Mouse (Mus musculus) limb, embryonic 11.5 days (tissue): ENCODE measurements around the gene Depdc7. TPM values are rescaled to one million over a fixed set of nuclear protein-coding genes. Genes with fewer than 3 reads are reported as not detected.
A peak's percentile ranks its signal among the peaks of the same experiment; 100 is the strongest.

Experiments used
- ATAC-seq: fragments of 200-750 bp; cut with Nextera tagmentation; 2 replicates; pipeline ENCODE4 v1.8.0; 2017; ENCODE audit warnings: low read depth; ENCODE audit not compliant: insufficient number of reproducible peaks, low FRiP score, low TSS enrichment
- DNase-seq: peaks from one replicate; pipeline ENCODE4 v3.0.0-alpha.2; 2015; ENCODE audit warnings: low spot score
- H3K27ac ChIP-seq: fragments of 300-500 bp; sonication (generic); replicated peaks from 2 replicates; pipeline ENCODE4 v1.5.1; 2014; ENCODE audit warnings: low read depth, mild to moderate bottlenecking, low read length
- H3K27me3 ChIP-seq: fragments of 300-500 bp; sonication (generic); 2 replicates; pipeline ENCODE4 v1.6.1; 2014; ENCODE audit warnings: mild to moderate bottlenecking, low read length, mixed read lengths; ENCODE audit not compliant: control insufficient read depth, insufficient read depth
- H3K36me3 ChIP-seq: fragments of 300-500 bp; sonication (generic); 2 replicates; pipeline ENCODE4 v1.6.1; 2014; ENCODE audit warnings: mild to moderate bottlenecking, low read length, moderate library complexity, mixed read lengths; ENCODE audit not compliant: control insufficient read depth, insufficient read depth
- H3K4me1 ChIP-seq: fragments of 300-500 bp; sonication (generic); 2 replicates; pipeline ENCODE4 v1.6.1; 2014; ENCODE audit warnings: low read length, mixed read lengths; ENCODE audit not compliant: control insufficient read depth, insufficient read depth
- H3K4me2 ChIP-seq: fragments of 300-500 bp; sonication (generic); 2 replicates; pipeline ENCODE4 v1.6.1; 2014; ENCODE audit warnings: low read depth, mild to moderate bottlenecking, moderate library complexity; ENCODE audit not compliant: severe bottlenecking
- H3K4me3 ChIP-seq: fragments of 300-500 bp; sonication (generic); 2 replicates; pipeline ENCODE4 v1.5.1; 2014; ENCODE audit warnings: low read depth, low read length
- H3K9ac ChIP-seq: fragments of 300-500 bp; sonication (generic); 2 replicates; pipeline ENCODE4 v1.6.1; 2014; ENCODE audit warnings: mild to moderate bottlenecking, low read length
- H3K9me3 ChIP-seq: fragments of 300-500 bp; sonication (generic); 2 replicates; pipeline ENCODE4 v1.6.1; 2016; ENCODE audit warnings: low read length; ENCODE audit not compliant: control insufficient read depth
- WGBS: fragments of 180-500 bp; shearing (Covaris S2); extraction: QIAGEN DNeasy Blood & Tissue Kit; methylation state at CpG from one replicate; pipeline ENCODE4 v1.1.7; 2014; 5-methylcytosine and 5-hydroxymethylcytosine counted together
- polyA plus RNA-seq: library from polyadenylated mRNA; unstranded; fragments of >200 nt; fragmentation: Nextera tagmentation; extraction: Ambion mirVana; gene quantifications from 2 replicates; pipeline ENCODE4 v1.2.1, GENCODE M21; 2014

Depdc7 gene
- polyA plus RNA-seq, 1 experiment from 2014 or later, result 4.9 TPM

DNA sequence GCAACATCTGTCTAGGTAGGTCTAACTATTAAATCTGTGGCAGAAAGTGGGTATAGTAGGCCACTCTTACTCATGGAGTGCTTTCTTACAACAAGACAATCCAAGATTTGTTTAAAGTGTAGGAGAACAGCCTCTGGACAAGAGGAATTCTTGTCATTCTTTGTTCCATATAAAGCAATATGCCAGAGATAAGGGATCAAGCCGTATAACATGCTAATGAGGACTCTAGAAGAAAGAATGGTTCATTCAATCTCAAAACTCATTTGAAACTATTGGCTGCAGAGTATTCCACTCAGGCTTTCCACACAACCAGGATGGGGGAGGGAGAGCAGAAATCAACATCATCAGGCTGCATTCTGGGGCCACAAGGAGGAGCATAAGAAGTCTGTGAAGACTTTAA is 15.3 kb downstream of the Depdc7 start:
- Histone ChIP-seq H3K27me3 (no peaks in the 10 kb centered on the region), H3K9ac (no peak overlapping the region), H3K36me3 (no peaks in the 10 kb centered on the region), H3K4me1 (no peaks in the 10 kb centered on the region), H3K9me3 (no peaks in the 10 kb centered on the region), H3K4me3 (no peak overlapping the region), H3K4me2 (no peak overlapping the region), H3K27ac (no peak overlapping the region)
- DNase-seq (no peak), ATAC-seq (no peak)
- 91% methylated on average over 1 of the region's 1 CpGs for WGBS

DNA sequence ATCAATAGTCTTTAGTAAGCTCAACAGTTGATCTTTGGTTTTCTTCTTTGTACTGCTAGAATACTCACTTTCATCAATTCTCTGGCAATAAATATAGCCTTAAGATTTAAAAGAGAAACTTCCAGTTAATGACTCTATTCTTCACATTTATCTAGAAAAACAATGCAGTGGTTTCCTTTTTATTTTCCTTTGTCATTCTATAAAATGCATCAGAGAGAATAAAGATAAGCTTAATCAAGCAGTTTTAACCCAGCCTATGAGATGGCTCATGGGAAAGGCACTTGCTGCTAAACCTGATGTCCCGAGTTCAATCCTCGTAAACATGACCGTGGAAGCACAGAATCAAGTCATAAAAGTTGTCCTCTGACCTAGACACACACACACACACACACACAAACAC is 20.7 kb downstream of the Depdc7 start:
- H3K4me2 ChIP-seq, result no peak overlapping the region
- no peaks in the 10 kb centered on the region for H3K4me1 ChIP-seq
- DNase-seq (no peak), ATAC-seq (no peak)
- no peaks in the 10 kb centered on the region for H3K36me3 ChIP-seq
- H3K4me3 ChIP-seq, result no peak overlapping the region
- no peaks in the 10 kb centered on the region for H3K9me3 ChIP-seq
- H3K27ac ChIP-seq, result no peak overlapping the region
- H3K9ac ChIP-seq, result no peak overlapping the region
- H3K27me3 ChIP-seq, result no peaks in the 10 kb centered on the region
- WGBS, result 42% methylated on average over 3 of the region's 3 CpGs

DNA sequence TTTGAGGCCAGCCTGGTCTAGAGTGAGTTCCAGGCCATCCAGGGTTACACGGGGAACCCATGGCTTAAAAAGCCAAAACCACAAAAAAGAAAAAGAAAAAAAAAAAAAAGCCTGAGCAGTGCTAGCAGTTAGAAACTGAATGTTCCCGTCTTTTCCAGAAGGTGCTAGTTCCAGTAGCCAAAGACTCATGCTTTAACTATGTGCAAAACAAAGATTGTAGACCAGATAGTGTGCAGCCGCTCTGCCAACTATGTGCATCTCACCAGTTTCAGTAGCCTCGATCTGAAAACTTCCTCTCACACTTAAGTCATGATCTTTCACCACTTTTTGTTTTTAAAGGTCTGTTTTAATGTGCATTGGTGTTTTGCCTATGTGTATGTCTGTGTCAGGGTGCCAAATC is 24.9 kb downstream of the Depdc7 start:
- no peaks in the 10 kb centered on the region for H3K36me3 ChIP-seq
- no peaks in the 10 kb centered on the region for H3K4me1 ChIP-seq
- H3K9me3 ChIP-seq, result no peaks in the 10 kb centered on the region
- H3K4me2 ChIP-seq, result no peak overlapping the region
- H3K9ac ChIP-seq, result no peak overlapping the region
- no peak for DNase-seq
- no peak for ATAC-seq
- WGBS, result 88% methylated on average over 4 of the region's 4 CpGs
- no peaks in the 10 kb centered on the region for H3K27me3 ChIP-seq
- H3K4me3 ChIP-seq, result no peak overlapping the region
- H3K27ac ChIP-seq, result no peak overlapping the region

GRCm38 (mm10) chr2:104717231-104717735 is 25.4 kb downstream of the Depdc7 start:
- H3K9ac ChIP-seq, result no peak overlapping the region
- 91% methylated on average over 2 of the region's 2 CpGs for WGBS
- DNase-seq (no peak), ATAC-seq (no peak)
- no peaks in the 10 kb centered on the region for H3K36me3 ChIP-seq
- no peaks in the 10 kb centered on the region for H3K27me3 ChIP-seq
- H3K4me1 ChIP-seq, result no peaks in the 10 kb centered on the region
- no peak overlapping the region for H3K27ac ChIP-seq
- no peak overlapping the region for H3K4me2 ChIP-seq
- no peaks in the 10 kb centered on the region for H3K9me3 ChIP-seq
- no peak overlapping the region for H3K4me3 ChIP-seq

GRCm38 (mm10) chr2:104716279-104716678 is 26.4 kb downstream of the Depdc7 start, which contains the start of gene Pin1rt1:
Gene Pin1rt1 (minus strand): TSS chr2:104716379.
- Histone ChIP-seq H3K9me3 (no peaks in the 10 kb centered on the region), H3K27ac (no peak within 1 kb of the TSS), H3K4me1 (no peaks in the 10 kb centered on the region), H3K36me3 (no peaks in the 10 kb centered on the region), H3K4me2 (no peak within 1 kb of the TSS), H3K27me3 (no peaks in the 10 kb centered on the region), H3K9ac (no peak within 1 kb of the TSS), H3K4me3 (no peak within 1 kb of the TSS)
- DNase-seq (no peak), ATAC-seq (no peak)
- WGBS, result 92% methylated on average over 4 of the region's 4 CpGs

DNA sequence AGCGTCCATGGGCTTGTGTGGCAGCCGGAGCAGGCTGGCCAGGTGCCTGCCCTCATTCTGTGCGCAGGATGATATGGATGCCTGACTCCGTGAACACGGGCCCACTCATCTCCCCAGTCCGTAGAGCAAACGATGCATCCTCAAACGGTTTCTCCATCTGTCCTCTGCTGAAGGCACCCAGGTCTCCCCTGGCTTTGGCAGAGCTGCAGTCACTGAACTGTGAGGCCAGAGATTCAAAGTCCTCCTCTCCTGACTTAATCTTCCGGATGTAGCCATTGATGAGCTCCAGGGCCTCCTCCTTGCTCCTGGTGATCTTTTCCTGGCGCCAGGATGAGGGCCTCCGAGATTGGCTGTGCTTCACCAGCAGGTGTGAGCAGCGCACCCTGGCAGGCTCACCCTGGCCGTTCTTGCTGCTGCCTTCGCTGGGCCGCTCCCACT is 28.4 kb downstream of the Depdc7 start:
- H3K4me3 ChIP-seq, result no peak overlapping the region
- DNase-seq, result no peak

DNA sequence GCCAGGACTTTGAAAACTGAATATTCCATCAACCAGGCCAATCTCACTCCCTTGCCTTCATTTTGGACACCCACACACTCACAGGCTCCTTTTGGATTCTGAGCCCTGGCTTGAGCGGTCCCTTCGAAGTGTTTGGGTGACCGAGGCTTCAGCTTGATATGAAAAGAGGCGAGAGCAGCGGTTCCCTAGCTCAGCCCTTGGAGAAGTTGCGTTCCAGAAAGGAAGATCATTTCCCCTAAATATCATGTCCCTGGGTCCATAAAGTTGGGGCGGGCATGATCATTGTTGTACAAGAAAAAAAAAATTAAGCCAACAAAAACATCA is 30.2 kb downstream of the Depdc7 start:
- Histone ChIP-seq H3K9ac (peak overlapping the region; percentile 77), H3K27ac (no peak overlapping the region), H3K4me2 (peak overlapping the region; percentile 61), H3K9me3 (no peaks in the 10 kb centered on the region), H3K27me3 (no peaks in the 10 kb centered on the region), H3K4me1 (no peaks in the 10 kb centered on the region), H3K36me3 (no peaks in the 10 kb centered on the region), H3K4me3 (peak overlapping the region; percentile 60)
- ATAC-seq (no peak), DNase-seq (no peak)
- WGBS, result 5% methylated on average over 7 of the region's 7 CpGs

More for the DNA sequence above, 28.4 kb downstream of the Depdc7 start:
- Histone ChIP-seq H3K9ac (no peak overlapping the region), H3K9me3 (no peaks in the 10 kb centered on the region), H3K4me1 (no peaks in the 10 kb centered on the region), H3K27ac (no peak overlapping the region), H3K4me2 (no peak overlapping the region), H3K36me3 (no peaks in the 10 kb centered on the region), H3K27me3 (no peaks in the 10 kb centered on the region)
- no peak for ATAC-seq
- 36% methylated on average over 15 of the region's 15 CpGs for WGBS

- WGBS, result under 1% methylated on average over 90 of the region's 99 CpGs
- DNase-seq, result peak; percentile 79
- peak within 1 kb of the TSS; percentile 60 for H3K4me3 ChIP-seq
- H3K4me2 ChIP-seq, result peak within 1 kb of the TSS; percentile 61
- H3K36me3 ChIP-seq, result no peaks in the 10 kb centered on the region
- no peaks in the 10 kb centered on the region for H3K9me3 ChIP-seq
- peak within 1 kb of the TSS; percentile 57; the same call in 1 of the 2 replicates for H3K27ac ChIP-seq
- peak; percentile 90 for ATAC-seq
- no peaks in the 10 kb centered on the region for H3K27me3 ChIP-seq
- no peaks in the 10 kb centered on the region for H3K4me1 ChIP-seq
- H3K9ac ChIP-seq, result peak within 1 kb of the TSS; percentile 77
Measured at GRCm38 (mm10) chr2:104711585-104712485, 30.8 kb downstream of the Depdc7 start, which contains the start of gene Tcp11l1. Gene Tcp11l1 (minus strand): TSS chr2:104712169.
